Mouse (Mus musculus) liver, embryonic 14.5 days (tissue): ENCODE measurements around the gene Fam118a. TPM values are rescaled to one million over a fixed set of nuclear protein-coding genes. Genes with fewer than 3 reads are reported as not detected.

Experiments
- ATAC-seq: fragments of 200-750 bp; cut with Nextera tagmentation; 2 replicates; pipeline ENCODE4 v1.8.0; 2017; ENCODE audit warnings: moderate number of reproducible peaks, mild to moderate bottlenecking, moderate library complexity; ENCODE audit not compliant: insufficient read depth
- DNase-seq, 3 experiments: peaks; one replicate each; pipeline ENCODE4 v3.0.0-alpha.2; 2012 to 2013; ENCODE audit warnings: low read depth in 3 of 3, low spot score in 3 of 3
- H3K27ac ChIP-seq: fragments of 300-500 bp; sonication (generic); 2 replicates; pipeline ENCODE4 v1.5.1; 2014; ENCODE audit warnings: moderate library complexity, mild to moderate bottlenecking, control low read depth, inconsistent platforms
- H3K27me3 ChIP-seq: fragments of 300-500 bp; sonication (generic); 2 replicates; pipeline ENCODE4 v1.6.1; 2014; ENCODE audit warnings: mild to moderate bottlenecking, low read length, moderate library complexity; ENCODE audit not compliant: control insufficient read depth, insufficient read depth
- H3K36me3 ChIP-seq: fragments of 300-500 bp; sonication (generic); replicated peaks from 2 replicates; pipeline ENCODE4 v1.6.1; 2014; ENCODE audit warnings: low read depth; ENCODE audit not compliant: control insufficient read depth, insufficient read depth
- H3K4me1 ChIP-seq, 2 experiments: fragments of 200-500 bp in 1 of 2; fragments of 300-500 bp in 1 of 2; sonication (generic) in 1 of 2; replicated peaks; 2 replicates each; pipeline ENCODE4 v1.6.1; 2012 to 2014; ENCODE audit warnings: antibody characterized with exemption in 1 of 2, inconsistent platforms in 1 of 2, low read length in 1 of 2; ENCODE audit not compliant: control insufficient read depth in 2 of 2, insufficient read depth in 2 of 2
- H3K4me2 ChIP-seq: fragments of 300-500 bp; sonication (generic); 2 replicates; pipeline ENCODE4 v1.6.1; 2014; ENCODE audit warnings: low read depth, mild to moderate bottlenecking, control low read depth, moderate library complexity
- H3K4me3 ChIP-seq, 2 experiments: fragments of 200-500 bp in 1 of 2; fragments of 300-500 bp in 1 of 2; sonication (generic) in 1 of 2; 2 replicates each; pipeline ENCODE4 v1.5.1; 2012 to 2014; ENCODE audit warnings: low read depth in 2 of 2, low read length in 2 of 2, mild to moderate bottlenecking in 2 of 2, control low read depth in 1 of 2, inconsistent platforms in 1 of 2, moderate library complexity in 1 of 2; ENCODE audit not compliant: insufficient read depth in 1 of 2
- H3K9ac ChIP-seq: fragments of 300-500 bp; sonication (generic); replicated peaks from 2 replicates; pipeline ENCODE4 v1.6.1; 2014; ENCODE audit warnings: mild to moderate bottlenecking, control low read depth, moderate library complexity
- H3K9me3 ChIP-seq: fragments of 300-500 bp; sonication (generic); 2 replicates; pipeline ENCODE4 v1.6.1; 2016; ENCODE audit warnings: low read length, mixed read lengths; ENCODE audit not compliant: control insufficient read depth
- CTCF ChIP-seq: IDR thresholded peaks from 2 replicates; pipeline ENCODE4 v1.5.1; 2016; ENCODE audit warnings: antibody characterized with exemption, low read depth, control low read depth
- EP300 ChIP-seq: IDR thresholded peaks from 2 replicates; pipeline ENCODE4 v1.6.1; 2016; ENCODE audit warnings: antibody characterized with exemption, low read depth
- WGBS: fragments of 180-500 bp; shearing (Covaris S2); extraction: QIAGEN DNeasy Blood & Tissue Kit; methylation state at CpG from one replicate; pipeline ENCODE4 v1.1.7; 2014; ENCODE audit not compliant: insufficient replicate concordance; 5-methylcytosine and 5-hydroxymethylcytosine counted together
- polyA plus RNA-seq, 2 experiments: library from polyadenylated mRNA; depleted of rRNA in 1 of 2; stranded (reverse) in 1 of 2; unstranded in 1 of 2; fragments of >200 nt; fragmentation: Nextera tagmentation in 1 of 2; extraction: Ambion mirVana in 1 of 2; gene quantifications; 2 replicates each; pipeline versions ENCODE4 v1.2.1 to v1.2.3; 2012 to 2014

Fam118a gene
- polyA plus RNA-seq, 2 experiments: 2.8 to 5.0 TPM

- no peak overlapping the region for H3K4me2 ChIP-seq
- WGBS: 50% methylated on average over 7 of the region's 7 CpGs
- H3K9ac ChIP-seq: no peak overlapping the region
- ATAC-seq (no peak), DNase-seq (no peak)
- H3K27ac ChIP-seq: no peak overlapping the region
- no peak overlapping the region for H3K4me3 ChIP-seq
- H3K36me3 ChIP-seq: no peaks in the 10 kb centered on the region
- H3K9me3 ChIP-seq: no peaks in the 10 kb centered on the region
- H3K27me3 ChIP-seq: peaks cover 10% of the 10 kb centered on the region
- no peak for TF ChIP-seq CTCF
- peaks cover 0 to 5% of the 10 kb centered on the region in 2 experiments; a peak in 1 of 4 replicates for H3K4me1 ChIP-seq
Observed at GRCm38 (mm10) chr15:84989771-84990170, 39.0 kb upstream of the Fam118a start.

- ATAC-seq: no peak
- WGBS: 8% methylated on average over 6 of the region's 6 CpGs
- H3K4me2 ChIP-seq: no peak overlapping the region
Observed at GRCm38 (mm10) chr15:84994498-84994897, 34.2 kb upstream of the Fam118a start.

GRCm38 (mm10) chr15:84995041-84995440 is 33.7 kb upstream of the Fam118a start:
- 27% methylated on average over 6 of the region's 6 CpGs for WGBS
- H3K9me3 ChIP-seq: no peaks in the 10 kb centered on the region
- DNase-seq (no peak), ATAC-seq (no peak)
- no peak overlapping the region for H3K9ac ChIP-seq
- H3K4me3 ChIP-seq: no peak overlapping the region
- H3K27me3 ChIP-seq: no peaks in the 10 kb centered on the region
- H3K4me1 ChIP-seq: no peaks in the 10 kb centered on the region; a peak in 1 of 4 replicates
- H3K27ac ChIP-seq: no peak overlapping the region
- H3K36me3 ChIP-seq: no peaks in the 10 kb centered on the region
- no peak overlapping the region for H3K4me2 ChIP-seq
- TF ChIP-seq EP300 (no peak), CTCF (no peak)

More at GRCm38 (mm10) chr15:84994498-84994897, 34.2 kb upstream of the Fam118a start:
- no peaks in the 10 kb centered on the region for H3K9me3 ChIP-seq
- no peak for DNase-seq
- H3K36me3 ChIP-seq: no peaks in the 10 kb centered on the region
- H3K4me1 ChIP-seq: no peaks in the 10 kb centered on the region; a peak in 1 of 4 replicates
- no peak overlapping the region for H3K9ac ChIP-seq
- H3K27ac ChIP-seq: no peak overlapping the region
- no peaks in the 10 kb centered on the region for H3K27me3 ChIP-seq
- no peak overlapping the region for H3K4me3 ChIP-seq
- TF ChIP-seq EP300 (no peak), CTCF (no peak)

- 0% methylated on average over 1 of the region's 1 CpGs for WGBS
- H3K27ac ChIP-seq: no peak overlapping the region
- no peak overlapping the region for H3K4me2 ChIP-seq
- DNase-seq (peak in 1 of 3 experiments; percentile 34), ATAC-seq (no peak)
- H3K36me3 ChIP-seq: no peaks in the 10 kb centered on the region
- H3K4me3 ChIP-seq: no peak overlapping the region
- H3K9ac ChIP-seq: no peak overlapping the region
- H3K4me1 ChIP-seq: no peaks in the 10 kb centered on the region; a peak in 1 of 4 replicates
- H3K9me3 ChIP-seq: no peaks in the 10 kb centered on the region
- H3K27me3 ChIP-seq: no peaks in the 10 kb centered on the region
- peak; percentile 77 for TF ChIP-seq CTCF
- TF ChIP-seq EP300: no peak
Observed at GRCm38 (mm10) chr15:84995967-84996366, 32.8 kb upstream of the Fam118a start.

GRCm38 (mm10) chr15:84997768-84998454 is 30.8 kb upstream of the Fam118a start:
- DNase-seq: no peak
- 50% methylated on average over 14 of the region's 14 CpGs for WGBS
- Histone ChIP-seq H3K27ac (no peak overlapping the region), H3K4me3 (no peak overlapping the region), H3K9me3 (no peaks in the 10 kb centered on the region), H3K4me1 (no peaks in the 10 kb centered on the region; a peak in 1 of 4 replicates), H3K9ac (no peak overlapping the region), H3K27me3 (no peaks in the 10 kb centered on the region), H3K4me2 (no peak overlapping the region), H3K36me3 (no peaks in the 10 kb centered on the region)
- ATAC-seq: no peak
- no peak for TF ChIP-seq EP300
- no peak for TF ChIP-seq CTCF
